Mouse (Mus musculus) neural tube, embryonic 15.5 days (tissue): ENCODE data around the gene Rassf1. TPM values are rescaled to one million over a fixed set of nuclear protein-coding genes. Genes with fewer than 3 reads are reported as not detected.

ENCODE experiments used
- ATAC-seq: fragments of 200-750 bp; cut with Nextera tagmentation; 2 replicates; pipeline ENCODE4 v1.8.0; 2017; ENCODE audit warnings: mild to moderate bottlenecking, moderate TSS enrichment, moderate library complexity; ENCODE audit not compliant: low FRiP score
- H3K27ac ChIP-seq: fragments of 300-500 bp; sonication (generic); replicated peaks from 2 replicates; pipeline ENCODE4 v1.5.1; 2015; ENCODE audit warnings: mild to moderate bottlenecking, inconsistent platforms
- H3K27me3 ChIP-seq: fragments of 300-500 bp; sonication (generic); replicated peaks from 2 replicates; pipeline ENCODE4 v1.6.1; 2015; ENCODE audit warnings: inconsistent platforms
- H3K36me3 ChIP-seq: fragments of 300-500 bp; sonication (generic); 2 replicates; pipeline ENCODE4 v1.6.1; 2015; ENCODE audit warnings: inconsistent platforms
- H3K4me1 ChIP-seq: fragments of 300-500 bp; sonication (generic); 2 replicates; pipeline ENCODE4 v1.6.1; 2015; ENCODE audit warnings: inconsistent platforms
- H3K4me2 ChIP-seq: fragments of 300-500 bp; sonication (generic); 2 replicates; pipeline ENCODE4 v1.6.1; 2015; ENCODE audit warnings: inconsistent platforms, mild to moderate bottlenecking, moderate library complexity
- H3K4me3 ChIP-seq: fragments of 300-500 bp; sonication (generic); replicated peaks from 2 replicates; pipeline ENCODE4 v1.5.1; 2015; ENCODE audit warnings: mild to moderate bottlenecking, inconsistent platforms
- H3K9ac ChIP-seq: fragments of 300-500 bp; sonication (generic); replicated peaks from 2 replicates; pipeline ENCODE4 v1.6.1; 2015; ENCODE audit warnings: mild to moderate bottlenecking, inconsistent platforms
- H3K9me3 ChIP-seq: fragments of 300-500 bp; sonication (generic); replicated peaks from 2 replicates; pipeline ENCODE4 v1.6.1; 2016; ENCODE audit warnings: inconsistent platforms
- WGBS: fragments of 180-500 bp; shearing (Covaris S2); methylation state at CpG from one replicate; pipeline ENCODE4 v1.1.7; 2015; ENCODE audit warnings: mixed read lengths; 5-methylcytosine and 5-hydroxymethylcytosine counted together
- polyA plus RNA-seq: library from polyadenylated mRNA; unstranded; fragments of >200 nt; fragmentation: Nextera tagmentation; extraction: Ambion mirVana; gene quantifications from 2 replicates; pipeline ENCODE4 v1.2.1, GENCODE M21; 2015

Rassf1 gene
- polyA plus RNA-seq, 1 experiment from 2014 or later = 41.2 TPM

- H3K9ac ChIP-seq = no peak overlapping the region
- no peak for ATAC-seq
- no peak overlapping the region for H3K27ac ChIP-seq
- no peaks in the 10 kb centered on the region for H3K27me3 ChIP-seq
- H3K9me3 ChIP-seq = no peaks in the 10 kb centered on the region
- WGBS = 76% methylated on average over 14 of the region's 14 CpGs
- H3K4me3 ChIP-seq = no peak overlapping the region
- no peak overlapping the region for H3K4me2 ChIP-seq
- no peaks in the 10 kb centered on the region for H3K36me3 ChIP-seq
- peaks cover 12% of the 10 kb centered on the region for H3K4me1 ChIP-seq
Observed at GRCm38 (mm10) chr9:107599842-107600241, 48.5 kb downstream of the Rassf1 start.

GRCm38 (mm10) chr9:107600745-107601144 lies 49.4 kb downstream of the Rassf1 start:
- 87% methylated on average over 12 of the region's 12 CpGs for WGBS
- H3K27me3 ChIP-seq = no peaks in the 10 kb centered on the region
- no peak overlapping the region for H3K27ac ChIP-seq
- ATAC-seq = no peak
- H3K36me3 ChIP-seq = no peaks in the 10 kb centered on the region
- no peak overlapping the region for H3K4me3 ChIP-seq
- H3K4me2 ChIP-seq = no peak overlapping the region
- H3K9me3 ChIP-seq = no peaks in the 10 kb centered on the region
- H3K9ac ChIP-seq = no peak overlapping the region
- peaks cover 13% of the 10 kb centered on the region for H3K4me1 ChIP-seq

- WGBS = 88% methylated on average over 11 of the region's 11 CpGs
- Histone ChIP-seq H3K4me1 (peaks cover 16% of the 10 kb centered on the region), H3K27ac (no peak overlapping the region), H3K27me3 (no peaks in the 10 kb centered on the region), H3K9ac (no peak overlapping the region), H3K4me3 (no peak overlapping the region), H3K36me3 (no peaks in the 10 kb centered on the region), H3K9me3 (no peaks in the 10 kb centered on the region), H3K4me2 (no peak overlapping the region)
- no peak for ATAC-seq
Observed at GRCm38 (mm10) chr9:107601275-107601674, 49.9 kb downstream of the Rassf1 start.

- Histone ChIP-seq H3K27ac (peak overlapping the region; percentile 64), H3K36me3 (no peaks in the 10 kb centered on the region), H3K4me3 (no peak overlapping the region), H3K9ac (no peak overlapping the region), H3K4me1 (peaks cover 20% of the 10 kb centered on the region), H3K4me2 (no peak overlapping the region; the same call in 1 of the 2 replicates), H3K9me3 (no peaks in the 10 kb centered on the region), H3K27me3 (no peaks in the 10 kb centered on the region)
- WGBS = 14% methylated on average over 10 of the region's 10 CpGs
- ATAC-seq = peak; percentile 62; the same call in 1 of the 2 replicates
Observed at GRCm38 (mm10) chr9:107602068-107602648, 50.8 kb downstream of the Rassf1 start.

- H3K4me2 ChIP-seq = no peak overlapping the region
- no peak for ATAC-seq
- H3K27me3 ChIP-seq = no peaks in the 10 kb centered on the region
- H3K9me3 ChIP-seq = no peaks in the 10 kb centered on the region
- H3K4me3 ChIP-seq = no peak overlapping the region
- WGBS = 79% methylated on average over 6 of the region's 6 CpGs
- no peak overlapping the region for H3K9ac ChIP-seq
- H3K36me3 ChIP-seq = no peaks in the 10 kb centered on the region
- peaks cover 29% of the 10 kb centered on the region for H3K4me1 ChIP-seq
- H3K27ac ChIP-seq = no peak overlapping the region
Observed at GRCm38 (mm10) chr9:107603251-107603650, 51.9 kb downstream of the Rassf1 start.

GRCm38 (mm10) chr9:107605041-107605661 lies 53.8 kb downstream of the Rassf1 start:
- no peak overlapping the region for H3K27ac ChIP-seq
- H3K27me3 ChIP-seq = no peaks in the 10 kb centered on the region
- H3K9ac ChIP-seq = no peak overlapping the region
- peak overlapping the region; percentile 41 for H3K4me2 ChIP-seq
- no peaks in the 10 kb centered on the region for H3K36me3 ChIP-seq
- no peak overlapping the region for H3K4me3 ChIP-seq
- peaks cover 37% of the 10 kb centered on the region for H3K4me1 ChIP-seq
- H3K9me3 ChIP-seq = no peaks in the 10 kb centered on the region
- ATAC-seq = no peak
- WGBS = 38% methylated on average over 23 of the region's 23 CpGs

- Histone ChIP-seq H3K9ac (no peak overlapping the region), H3K9me3 (no peaks in the 10 kb centered on the region), H3K4me1 (peaks cover 41% of the 10 kb centered on the region), H3K27me3 (no peaks in the 10 kb centered on the region), H3K4me3 (no peak overlapping the region), H3K27ac (no peak overlapping the region), H3K4me2 (peak overlapping the region; percentile 22; the same call in 1 of the 2 replicates), H3K36me3 (no peaks in the 10 kb centered on the region)
- ATAC-seq = no peak
- WGBS = 22% methylated on average over 9 of the region's 9 CpGs
Observed at GRCm38 (mm10) chr9:107606591-107606990, 55.2 kb downstream of the Rassf1 start.

- peaks cover 42% of the 10 kb centered on the region for H3K4me1 ChIP-seq
- peak overlapping the region; percentile 22; the same call in 1 of the 2 replicates for H3K4me2 ChIP-seq
- no peak overlapping the region for H3K27ac ChIP-seq
- ATAC-seq = no peak
- no peak overlapping the region for H3K4me3 ChIP-seq
- H3K27me3 ChIP-seq = no peaks in the 10 kb centered on the region
- no peak overlapping the region for H3K9ac ChIP-seq
- H3K36me3 ChIP-seq = no peaks in the 10 kb centered on the region
- H3K9me3 ChIP-seq = no peaks in the 10 kb centered on the region
- WGBS = 52% methylated on average over 2 of the region's 2 CpGs
Observed at GRCm38 (mm10) chr9:107607036-107607435, 55.7 kb downstream of the Rassf1 start.

GRCm38 (mm10) chr9:107607653-107608245 lies 56.4 kb downstream of the Rassf1 start:
- H3K4me2 ChIP-seq = no peak overlapping the region
- peaks cover 42% of the 10 kb centered on the region for H3K4me1 ChIP-seq
- no peak overlapping the region for H3K4me3 ChIP-seq
- H3K9ac ChIP-seq = no peak overlapping the region
- 61% methylated on average over 9 of the region's 9 CpGs for WGBS
- ATAC-seq = no peak
- H3K27me3 ChIP-seq = no peaks in the 10 kb centered on the region
- H3K9me3 ChIP-seq = no peaks in the 10 kb centered on the region
- H3K36me3 ChIP-seq = no peaks in the 10 kb centered on the region
- H3K27ac ChIP-seq = no peak overlapping the region

- no peaks in the 10 kb centered on the region for H3K27me3 ChIP-seq
- H3K4me2 ChIP-seq = no peak within 1 kb of the TSS
- H3K4me3 ChIP-seq = no peak within 1 kb of the TSS
- no peak within 1 kb of the TSS for H3K9ac ChIP-seq
- no peak for ATAC-seq
- H3K4me1 ChIP-seq = peaks cover 51% of the 10 kb centered on the region
- no peak within 1 kb of the TSS for H3K27ac ChIP-seq
- 42% methylated on average over 11 of the region's 12 CpGs for WGBS
- H3K36me3 ChIP-seq = 0 out of 2 replicates have a peak, but pooled peaks cover 2% of the 10 kb centered on the region
- no peaks in the 10 kb centered on the region for H3K9me3 ChIP-seq
Observed at GRCm38 (mm10) chr9:107608741-107609432, 57.5 kb downstream of the Rassf1 start, which contains the start of gene Sema3b. Gene Sema3b, minus strand, starts transcription at chr9:107609229.

GRCm38 (mm10) chr9:107609433-107609830 lies 58.1 kb downstream of the Rassf1 start:
- ATAC-seq = no peak
- no peak overlapping the region for H3K27ac ChIP-seq
- no peak overlapping the region for H3K4me2 ChIP-seq
- no peaks in the 10 kb centered on the region for H3K9me3 ChIP-seq
- H3K36me3 ChIP-seq = 0 out of 2 replicates have a peak, but pooled peaks cover 6% of the 10 kb centered on the region
- no peaks in the 10 kb centered on the region for H3K27me3 ChIP-seq
- H3K4me1 ChIP-seq = peaks cover 51% of the 10 kb centered on the region
- 72% methylated on average over 4 of the region's 4 CpGs for WGBS
- no peak overlapping the region for H3K4me3 ChIP-seq
- no peak overlapping the region for H3K9ac ChIP-seq
